Mouse (Mus musculus): Measurements from ENCODE around the gene Gm5662.
"Not testable (repeated sequence)": the region's sequence is repeated elsewhere in the genome, so short reads cannot be mapped to it uniquely, and the experiment has no call there.

DNA sequence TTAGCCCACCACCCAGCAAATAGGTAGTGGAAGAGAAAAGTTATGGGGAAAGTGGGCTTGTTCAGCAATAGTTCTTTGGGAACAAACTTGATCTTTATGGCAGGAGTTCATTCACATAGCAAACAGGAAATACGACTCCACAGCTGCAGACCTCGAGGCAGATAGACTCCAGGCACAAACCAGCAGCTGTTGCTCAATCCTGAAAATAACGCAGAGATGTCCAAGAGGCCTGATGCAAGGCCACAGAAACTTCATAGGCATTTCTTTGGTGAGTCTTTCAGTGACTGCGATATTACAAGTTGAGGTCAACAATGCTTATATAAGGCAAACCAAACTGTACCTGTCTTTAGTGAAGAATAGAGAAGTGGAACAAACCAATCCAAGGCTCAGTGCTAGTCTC is 18.8 kb upstream of the Gm5662 start:
- TF ChIP-seq CTCF (IDR thresholded peaks at IDR 0.05; ENCODE audit: borderline replicate concordance, extremely low read depth, insufficient read depth, insufficient read length); POLR2A (IDR thresholded peaks at IDR 0.05; ENCODE audit: borderline replicate concordance, extremely low read depth, insufficient read depth, insufficient read length, poor library complexity, severe bottlenecking): not testable (repeated sequence)

All from brain, embryonic 14.5 days (tissue).